Mouse (Mus musculus): ENCODE results near the gene Ano4.

The Ano4 gene

GRCm38 (mm10) chr10:89344491-89345195, at the start of gene Ano4:
Gene Ano4, minus strand, starts transcription at chr10:89344762.
- peak; percentile 23 for DNase-seq

GRCm38 (mm10) chr10:89392687-89393086, 48.1 kb upstream of the Ano4 start:
- DNase-seq: no peak

GRCm38 (mm10) chr10:89391571-89392163, 47.1 kb upstream of the Ano4 start:
- DNase-seq: no peak

GRCm38 (mm10) chr10:89386461-89386860, 41.9 kb upstream of the Ano4 start:
- DNase-seq: no peak

- peak; percentile 90 for DNase-seq
Observed at GRCm38 (mm10) chr10:89383462-89383861, 38.9 kb upstream of the Ano4 start.

GRCm38 (mm10) chr10:89377750-89378149, 33.2 kb upstream of the Ano4 start:
- DNase-seq: no peak

- DNase-seq: no peak
Observed at GRCm38 (mm10) chr10:89370051-89370450, 25.5 kb upstream of the Ano4 start.

GRCm38 (mm10) chr10:89358933-89359332, 14.4 kb upstream of the Ano4 start:
- no peak for DNase-seq

- no peak for DNase-seq
Observed at GRCm38 (mm10) chr10:89354639-89355038, 10.1 kb upstream of the Ano4 start.

GRCm38 (mm10) chr10:89351416-89351815, 6.9 kb upstream of the Ano4 start:
- DNase-seq: no peak

- no peak for DNase-seq
Observed at GRCm38 (mm10) chr10:89345606-89346005, 1.0 kb upstream of the Ano4 start.

GRCm38 (mm10) chr10:89345196-89345533, 603 bp upstream of the Ano4 start:
- DNase-seq: no peak

- DNase-seq: no peak
Observed at GRCm38 (mm10) chr10:89344132-89344490, 451 bp downstream of the Ano4 start.

GRCm38 (mm10) chr10:89343716-89344115, 846 bp downstream of the Ano4 start:
- DNase-seq: no peak

GRCm38 (mm10) chr10:89330261-89330660, 14.3 kb downstream of the Ano4 start:
- no peak for DNase-seq

- no peak for DNase-seq
Observed at GRCm38 (mm10) chr10:89329806-89330205, 14.8 kb downstream of the Ano4 start.

- no peak for DNase-seq
Observed at GRCm38 (mm10) chr10:89328876-89329275, 15.7 kb downstream of the Ano4 start.

- DNase-seq: peak; percentile 83
Observed at GRCm38 (mm10) chr10:89327004-89327511, 17.5 kb downstream of the Ano4 start.

GRCm38 (mm10) chr10:89326383-89326782, 18.2 kb downstream of the Ano4 start:
- no peak for DNase-seq

- no peak for DNase-seq
Observed at GRCm38 (mm10) chr10:89307566-89307965, 37.0 kb downstream of the Ano4 start.

GRCm38 (mm10) chr10:89300346-89300745, 44.2 kb downstream of the Ano4 start:
- no peak for DNase-seq

- no peak for DNase-seq
Observed at GRCm38 (mm10) chr10:89292784-89293183, 51.8 kb downstream of the Ano4 start.

GRCm38 (mm10) chr10:89290698-89291097, 53.9 kb downstream of the Ano4 start:
- DNase-seq: no peak

- DNase-seq: no peak
Observed at GRCm38 (mm10) chr10:89289290-89289689, 55.3 kb downstream of the Ano4 start.

GRCm38 (mm10) chr10:89280402-89280801, 64.2 kb downstream of the Ano4 start:
- no peak for DNase-seq

All from thymus, postnatal 4 days (tissue).